Mouse (Mus musculus): ENCODE measurements around the gene Zfp780b. TPM values are rescaled to one million over a fixed set of nuclear protein-coding genes. Genes with fewer than 3 reads are reported as not detected.
"Not testable (repeated sequence)": the region's sequence is repeated elsewhere in the genome, so short reads cannot be mapped to it uniquely, and the experiment has no call there.

Gene Zfp780b
- 27.0 and 28.9 TPM in 2 replicates for polyA plus RNA-seq (2015; fragmentation: Nextera tagmentation; extraction: Ambion mirVana)

DNA sequence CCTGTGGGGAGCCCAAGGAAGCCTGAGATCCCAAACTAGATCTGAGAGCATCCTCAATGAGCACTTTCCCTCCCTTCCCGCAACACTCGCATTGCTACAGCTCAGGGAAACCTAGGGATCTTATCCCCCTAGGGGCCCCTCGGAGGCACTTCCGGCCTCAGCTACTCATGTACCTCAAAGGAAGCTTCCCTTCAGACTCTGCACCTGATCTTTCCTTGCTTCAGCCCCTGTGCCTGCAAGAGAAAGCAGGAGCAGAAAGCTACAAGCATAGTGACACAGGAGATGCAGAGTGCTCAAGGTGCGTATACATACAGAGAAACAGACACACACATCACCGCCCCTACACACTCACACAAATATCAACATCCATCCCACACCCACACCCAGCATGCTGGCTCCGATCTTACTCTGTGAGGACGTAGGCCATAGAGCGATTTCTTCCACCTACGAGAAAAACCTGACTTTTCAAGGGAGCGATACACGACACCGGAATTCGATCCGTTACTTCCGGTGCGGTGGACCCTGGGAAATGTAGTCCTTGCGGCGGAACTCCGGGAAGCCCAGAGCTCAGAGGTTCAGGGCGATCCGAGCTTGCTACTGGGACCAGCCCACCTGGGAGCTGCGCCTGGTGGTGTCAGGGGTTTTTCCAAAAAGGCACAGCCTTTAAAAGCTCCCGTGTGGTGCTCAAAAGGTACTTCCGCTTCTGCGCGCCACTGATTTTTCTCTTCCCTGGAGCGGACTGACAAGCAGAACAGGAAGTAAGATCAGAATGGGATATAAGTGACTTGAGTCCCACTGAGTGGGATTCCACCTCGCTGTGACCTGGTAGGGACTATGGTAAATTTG is at the start of gene Zfp780b:
Zfp780b (minus strand) TSS at position 489 of the 846 bp plus-strand sequence.
- Histone ChIP-seq H3K9ac (ENCODE audit: low read depth, low read length) (peak within 1 kb of the TSS; percentile 70), H3K9me3 (ENCODE audit: control insufficient read depth, low read length) (peaks cover 10% of the 10 kb centered on the region), H3K4me1 (ENCODE audit: control insufficient read depth, insufficient read depth, low read depth, low read length) (peaks cover 8% of the 10 kb centered on the region), H3K4me3 (ENCODE audit: low read length) (peak within 1 kb of the TSS; percentile 57), H3K27ac (ENCODE audit: low read depth, low read length) (peak within 1 kb of the TSS; percentile 72), H3K27me3 (replicated peaks; ENCODE audit: control insufficient read depth, insufficient read depth, low read length) (no peaks in the 10 kb centered on the region), H3K4me2 (ENCODE audit: low read length) (peak within 1 kb of the TSS; percentile 89), H3K36me3 (ENCODE audit: control insufficient read depth, insufficient read depth, low read length) (peaks cover under 1% of the 10 kb centered on the region; the same call in 1 of the 2 replicates)
- under 1% methylated on average over 29 of the region's 29 CpGs for WGBS
- ATAC-seq: peak; percentile 91

- ATAC-seq: peak; percentile 23; the same call in 1 of the 2 replicates
- WGBS: 19% methylated on average over 7 of the region's 7 CpGs
- no peaks in the 10 kb centered on the region for H3K9me3 ChIP-seq (ENCODE audit: control insufficient read depth, low read length)
- H3K9ac ChIP-seq (ENCODE audit: low read depth, low read length): peak overlapping the region; percentile 79
- peaks cover 7% of the 10 kb centered on the region for H3K4me1 ChIP-seq (ENCODE audit: control insufficient read depth, insufficient read depth, low read depth, low read length)
- H3K27me3 ChIP-seq (replicated peaks; ENCODE audit: control insufficient read depth, insufficient read depth, low read length): no peaks in the 10 kb centered on the region
- peak overlapping the region; percentile 67 for H3K27ac ChIP-seq (ENCODE audit: low read depth, low read length)
- peak overlapping the region; percentile 71 for H3K4me3 ChIP-seq (ENCODE audit: low read length)
- H3K4me2 ChIP-seq (ENCODE audit: low read length): peak overlapping the region; percentile 86
- no peaks in the 10 kb centered on the region for H3K36me3 ChIP-seq (ENCODE audit: control insufficient read depth, insufficient read depth, low read length)
Measured at GRCm38 (mm10) chr7:28014445-28014810, 35.5 kb upstream of the Zfp780b start.

- no peaks in the 10 kb centered on the region for H3K9me3 ChIP-seq (ENCODE audit: control insufficient read depth, low read length)
- peak within 1 kb of the TSS; percentile 71 for H3K4me3 ChIP-seq (ENCODE audit: low read length)
- ATAC-seq: peak; percentile 96
- no peaks in the 10 kb centered on the region for H3K27me3 ChIP-seq (replicated peaks; ENCODE audit: control insufficient read depth, insufficient read depth, low read length)
- H3K36me3 ChIP-seq (ENCODE audit: control insufficient read depth, insufficient read depth, low read length): no peaks in the 10 kb centered on the region
- H3K9ac ChIP-seq (ENCODE audit: low read depth, low read length): peak within 1 kb of the TSS; percentile 79
- peak within 1 kb of the TSS; percentile 86 for H3K4me2 ChIP-seq (ENCODE audit: low read length)
- peaks cover 7% of the 10 kb centered on the region for H3K4me1 ChIP-seq (ENCODE audit: control insufficient read depth, insufficient read depth, low read depth, low read length)
- under 1% methylated on average over 47 of the region's 47 CpGs for WGBS
- H3K27ac ChIP-seq (ENCODE audit: low read depth, low read length): peak within 1 kb of the TSS; percentile 67
Measured at GRCm38 (mm10) chr7:28013549-28014444, 34.8 kb upstream of the Zfp780b start, which contains the start of gene Zfp850. Gene Zfp850, minus strand, starts transcription at chr7:28014115.

- Histone ChIP-seq H3K9ac (ENCODE audit: low read depth, low read length) (no peak overlapping the region), H3K36me3 (ENCODE audit: control insufficient read depth, insufficient read depth, low read length) (peaks cover 6% of the 10 kb centered on the region; the same call in 1 of the 2 replicates), H3K4me1 (ENCODE audit: control insufficient read depth, insufficient read depth, low read depth, low read length) (peaks cover 7% of the 10 kb centered on the region), H3K27ac (ENCODE audit: low read depth, low read length) (no peak overlapping the region), H3K4me2 (ENCODE audit: low read length) (no peak overlapping the region), H3K27me3 (replicated peaks; ENCODE audit: control insufficient read depth, insufficient read depth, low read length) (no peaks in the 10 kb centered on the region), H3K4me3 (ENCODE audit: low read length) (no peak overlapping the region), H3K9me3 (ENCODE audit: control insufficient read depth, low read length) (no peaks in the 10 kb centered on the region)
- 99% methylated on average over 3 of the region's 3 CpGs for WGBS
- ATAC-seq: no peak
Measured at GRCm38 (mm10) chr7:28010271-28010670, 31.3 kb upstream of the Zfp780b start.

DNA sequence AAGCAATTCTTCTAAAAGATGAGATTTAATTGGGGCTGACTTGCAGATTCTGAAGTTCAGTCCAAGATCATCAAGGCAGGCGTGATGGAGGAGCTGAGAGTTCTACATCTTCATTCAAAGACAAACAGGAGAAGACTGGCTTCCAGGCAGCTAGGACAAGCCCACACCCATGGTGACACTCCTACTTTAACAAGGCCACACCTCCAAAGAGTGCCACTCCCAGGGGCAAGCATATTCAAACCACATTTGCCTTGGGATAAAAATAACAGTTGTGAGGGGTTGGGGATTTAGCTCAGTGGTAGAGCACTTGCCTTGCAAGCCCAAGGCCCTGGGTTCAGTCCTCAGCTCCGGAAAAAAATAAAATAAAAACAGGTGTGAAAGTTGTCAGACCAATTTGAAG is 3.2 kb upstream of the Zfp780b start:
- Histone ChIP-seq H3K9me3 (ENCODE audit: control insufficient read depth, low read length) (peaks cover 32% of the 10 kb centered on the region), H3K36me3 (ENCODE audit: control insufficient read depth, insufficient read depth, low read length) (peaks cover 16% of the 10 kb centered on the region), H3K27me3 (replicated peaks; ENCODE audit: control insufficient read depth, insufficient read depth, low read length) (no peaks in the 10 kb centered on the region), H3K9ac (ENCODE audit: low read depth, low read length) (no peak overlapping the region), H3K4me1 (ENCODE audit: control insufficient read depth, insufficient read depth, low read depth, low read length) (peaks cover 8% of the 10 kb centered on the region), H3K4me2 (ENCODE audit: low read length) (no peak overlapping the region), H3K27ac (ENCODE audit: low read depth, low read length) (no peak overlapping the region), H3K4me3 (ENCODE audit: low read length) (no peak overlapping the region)
- ATAC-seq: no peak
- WGBS: 90% methylated on average over 2 of the region's 2 CpGs

DNA sequence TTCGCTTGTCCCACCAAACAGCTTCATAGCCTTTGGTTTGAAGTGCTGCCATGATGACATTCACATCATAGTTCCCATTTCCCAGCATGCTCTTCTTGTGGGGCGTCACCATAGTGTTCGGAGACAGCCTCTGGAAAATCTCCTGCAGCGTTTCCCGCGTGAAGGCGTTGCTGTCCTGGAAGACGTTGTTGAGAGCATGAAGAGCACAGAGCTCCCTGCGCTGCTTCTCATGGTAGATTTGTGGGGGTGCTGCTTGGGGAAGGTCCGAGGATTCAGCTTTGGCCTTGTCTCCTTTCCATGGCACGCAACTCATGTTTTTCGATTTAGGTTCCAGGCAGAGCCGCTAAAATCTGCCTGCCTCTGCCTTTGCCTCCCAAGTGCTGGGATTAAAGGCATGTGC is 29.5 kb downstream of the Zfp780b start:
- ATAC-seq; H3K36me3 ChIP-seq (ENCODE audit: control insufficient read depth, insufficient read depth, low read length); H3K9ac ChIP-seq (ENCODE audit: low read depth, low read length); H3K9me3 ChIP-seq (ENCODE audit: control insufficient read depth, low read length); H3K4me1 ChIP-seq (ENCODE audit: control insufficient read depth, insufficient read depth, low read depth, low read length); H3K4me3 ChIP-seq (ENCODE audit: low read length); H3K27ac ChIP-seq (ENCODE audit: low read depth, low read length); H3K4me2 ChIP-seq (ENCODE audit: low read length); H3K27me3 ChIP-seq (replicated peaks; ENCODE audit: control insufficient read depth, insufficient read depth, low read length): not testable (repeated sequence)
- 93% methylated on average over 13 of the region's 13 CpGs for WGBS

DNA sequence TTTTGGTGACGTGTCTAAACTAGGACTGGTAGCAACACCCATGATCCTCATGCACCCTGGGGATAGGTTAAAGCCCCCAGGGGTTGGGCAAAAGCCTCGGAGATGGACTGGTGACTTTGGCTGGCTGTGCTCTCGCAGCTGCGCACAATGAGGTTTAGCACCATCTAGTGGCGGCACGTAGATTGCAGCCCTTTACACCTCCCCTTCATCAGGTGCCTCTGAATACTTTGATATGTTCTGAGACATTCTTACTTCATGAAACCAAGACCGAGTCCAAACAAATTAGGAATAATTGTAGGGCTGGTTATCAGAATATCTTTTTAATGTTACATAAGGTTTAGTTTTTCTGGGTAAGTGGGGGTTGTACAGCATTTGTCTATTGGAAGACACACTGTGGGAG is 37.1 kb downstream of the Zfp780b start:
- H3K27ac ChIP-seq (ENCODE audit: low read depth, low read length); H3K27me3 ChIP-seq (replicated peaks; ENCODE audit: control insufficient read depth, insufficient read depth, low read length); H3K9me3 ChIP-seq (ENCODE audit: control insufficient read depth, low read length); ATAC-seq; H3K4me3 ChIP-seq (ENCODE audit: low read length); H3K4me2 ChIP-seq (ENCODE audit: low read length); H3K9ac ChIP-seq (ENCODE audit: low read depth, low read length); H3K36me3 ChIP-seq (ENCODE audit: control insufficient read depth, insufficient read depth, low read length); H3K4me1 ChIP-seq (ENCODE audit: control insufficient read depth, insufficient read depth, low read depth, low read length): not testable (repeated sequence)
- WGBS: 33% methylated on average over 5 of the region's 7 CpGs

DNA sequence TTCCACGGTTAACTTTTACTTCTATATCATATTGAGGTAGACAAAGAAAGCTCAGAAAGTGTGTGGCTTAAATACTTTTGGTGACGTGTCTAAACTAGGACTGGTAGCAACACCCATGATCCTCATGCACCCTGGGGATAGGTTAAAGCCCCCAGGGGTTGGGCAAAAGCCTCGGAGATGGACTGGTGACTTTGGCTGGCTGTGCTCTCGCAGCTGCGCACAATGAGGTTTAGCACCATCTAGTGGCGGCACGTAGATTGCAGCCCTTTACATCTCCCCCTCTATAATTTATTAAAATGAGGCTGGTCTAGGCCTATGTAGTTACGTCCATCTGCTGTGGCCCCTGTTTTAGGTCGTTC is 45.2 kb downstream of the Zfp780b start:
- H3K9ac ChIP-seq (ENCODE audit: low read depth, low read length); H3K36me3 ChIP-seq (ENCODE audit: control insufficient read depth, insufficient read depth, low read length); H3K9me3 ChIP-seq (ENCODE audit: control insufficient read depth, low read length); ATAC-seq; H3K4me3 ChIP-seq (ENCODE audit: low read length); H3K27me3 ChIP-seq (replicated peaks; ENCODE audit: control insufficient read depth, insufficient read depth, low read length); H3K4me1 ChIP-seq (ENCODE audit: control insufficient read depth, insufficient read depth, low read depth, low read length); H3K27ac ChIP-seq (ENCODE audit: low read depth, low read length): not testable (repeated sequence)
- peak overlapping the region; percentile 46 for H3K4me2 ChIP-seq (ENCODE audit: low read length)
- WGBS: 20% methylated on average over 1 of the region's 9 CpGs

Measured in hindbrain, embryonic 16.5 days (tissue).